Mouse (Mus musculus): Measurements from ENCODE around the gene Igf2bp2. TPM values are rescaled to one million over a fixed set of nuclear protein-coding genes. Genes with fewer than 3 reads are reported as not detected.

Igf2bp2 gene
- total and polyA plus RNA-seq, 3 experiments, result 0.43 to 1.5 (median 0.51) TPM

- H3K27me3 ChIP-seq (replicated peaks), result no peaks in the 10 kb centered on the region
- no peak overlapping the region for H3K4me2 ChIP-seq (ENCODE audit: insufficient read depth, low read depth, poor library complexity, severe bottlenecking)
- H3K36me3 ChIP-seq (replicated peaks in 1 of 2; ENCODE audit: control insufficient read depth in 1 of 2, insufficient read depth in 1 of 2, low read length in 1 of 2), result no peaks in the 10 kb centered on the region
- H3K9me3 ChIP-seq (replicated peaks; ENCODE audit: low read length), result no peaks in the 10 kb centered on the region
- H3K79me2 ChIP-seq (replicated peaks; ENCODE audit: control insufficient read depth, extremely low read depth, insufficient read depth, poor library complexity, severe bottlenecking), result no peaks in the 10 kb centered on the region
- H3K27ac ChIP-seq (ENCODE audit: insufficient read depth, low read depth), result no peak overlapping the region
- no peak overlapping the region for H3K4me3 ChIP-seq (replicated peaks in 1 of 3; ENCODE audit: low read depth in 2 of 3, low read length in 2 of 3, poor library complexity in 1 of 3)
- no peak overlapping the region for H3K9ac ChIP-seq (ENCODE audit: insufficient read depth, low read depth)
- DNase-seq (ENCODE audit: extremely low read depth), result no peak
- in situ Hi-C loops (cut with MboI; ENCODE audit: low pct_ligation_motif_present, low pct_unique_long_range_greater_than_20kb, low sequenced_read_pairs) (no loop called here), dilution Hi-C loops (cut with MboI; ENCODE audit: extremely low pct_ligation_motif_present, extremely low pct_unique_long_range_greater_than_20kb, low sequenced_read_pairs) (no loop called here)
- H3K4me1 ChIP-seq (ENCODE audit: control insufficient read depth in 1 of 2, insufficient read depth in 2 of 2), result 0 out of 4 replicates have a peak, but pooled peaks cover 0 to 2% of the 10 kb centered on the region in 2 experiments
- TF ChIP-seq MAFK (IDR thresholded peaks at IDR 0.05; ENCODE audit: insufficient replicate concordance, low read length) (no peak), POLR2AphosphoS2 (IDR thresholded peaks at IDR 0.05; ENCODE audit: low read depth, low read length) (no peak), SIN3A (IDR thresholded peaks at IDR 0.05; ENCODE audit: low read length) (no peak), CHD2 (IDR thresholded peaks at IDR 0.05; ENCODE audit: low read length) (no peak), USF2 (conservative IDR thresholded peaks at IDR 0.05; ENCODE audit: low read depth, low read length) (no peak), TCF12 (IDR thresholded peaks at IDR 0.05; ENCODE audit: low read depth, low read length) (no peak), MYC (IDR thresholded peaks at IDR 0.05; ENCODE audit: low read depth, low read length) (no peak), SMC3 (IDR thresholded peaks at IDR 0.05; ENCODE audit: low read depth, low read length) (no peak), POLR2A (IDR thresholded peaks at IDR 0.05; ENCODE audit: low read depth, low read length) (no peak), MAX (IDR thresholded peaks at IDR 0.05; ENCODE audit: low read length) (no peak), GABPA (IDR thresholded peaks at IDR 0.05; ENCODE audit: insufficient replicate concordance, low read depth, low read length) (no peak), MXI1 (IDR thresholded peaks at IDR 0.05; ENCODE audit: low read depth, low read length) (no peak), ZNF384 (IDR thresholded peaks at IDR 0.05; ENCODE audit: low read depth, low read length) (no peak), RCOR1 (conservative IDR thresholded peaks at IDR 0.05; ENCODE audit: low read depth, low read length) (no peak), RAD21 (IDR thresholded peaks at IDR 0.05; ENCODE audit: low read depth, low read length) (no peak), EP300 (IDR thresholded peaks at IDR 0.05; ENCODE audit: low read length) (no peak), ELF1 (IDR thresholded peaks at IDR 0.05; ENCODE audit: low read depth, low read length) (no peak), JUN (IDR thresholded peaks at IDR 0.05; ENCODE audit: insufficient read depth, low read depth, low read length) (no peak), MAZ (IDR thresholded peaks at IDR 0.05; ENCODE audit: low read depth, low read length) (no peak)
These were observed 77.7 kb downstream of the Igf2bp2 start for GRCm38 (mm10) chr16:22085411-22085810.

DNA sequence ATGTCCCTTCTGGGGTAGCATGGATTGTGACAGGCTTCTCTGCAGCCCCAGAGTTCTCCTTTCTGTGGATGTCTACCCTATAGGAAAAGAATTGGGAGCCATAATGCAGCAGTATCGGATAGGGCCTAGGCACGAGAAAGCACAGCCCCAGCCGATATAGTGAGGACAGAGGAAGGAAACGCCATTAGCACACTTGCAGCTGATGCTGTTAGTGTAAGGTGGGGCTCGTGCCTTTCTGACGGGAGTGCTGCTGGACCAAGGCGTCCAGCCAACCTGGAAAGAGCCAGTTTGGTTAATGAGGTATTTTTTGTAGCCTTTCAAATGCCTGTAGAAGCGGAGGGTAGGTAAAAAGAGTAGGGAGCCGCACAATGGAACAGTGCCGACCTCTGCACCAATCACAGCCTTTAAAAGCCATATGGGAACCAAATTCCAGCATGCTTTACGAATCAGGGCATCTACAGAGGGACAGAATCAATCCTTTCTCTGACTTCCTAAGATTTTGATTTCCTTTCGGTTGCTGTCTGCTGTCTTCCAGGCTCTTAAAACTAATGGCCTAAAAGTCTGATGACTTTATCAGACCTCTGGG is 82.9 kb downstream of the Igf2bp2 start:
- Histone ChIP-seq H3K9me3 (replicated peaks; ENCODE audit: low read length) (no peaks in the 10 kb centered on the region), H3K36me3 (replicated peaks in 1 of 2; ENCODE audit: control insufficient read depth in 1 of 2, insufficient read depth in 1 of 2, low read length in 1 of 2) (no peaks in the 10 kb centered on the region), H3K27ac (ENCODE audit: insufficient read depth, low read depth) (no peak overlapping the region), H3K4me3 (replicated peaks in 1 of 3; ENCODE audit: low read depth in 2 of 3, low read length in 2 of 3, poor library complexity in 1 of 3) (no peak overlapping the region), H3K79me2 (replicated peaks; ENCODE audit: control insufficient read depth, extremely low read depth, insufficient read depth, poor library complexity, severe bottlenecking) (no peaks in the 10 kb centered on the region), H3K4me1 (ENCODE audit: control insufficient read depth in 1 of 2, insufficient read depth in 2 of 2) (peaks cover 7% of the 10 kb centered on the region in 2 experiments), H3K9ac (ENCODE audit: insufficient read depth, low read depth) (no peak overlapping the region), H3K4me2 (ENCODE audit: insufficient read depth, low read depth, poor library complexity, severe bottlenecking) (no peak overlapping the region), H3K27me3 (replicated peaks) (no peaks in the 10 kb centered on the region)
- dilution Hi-C loops (cut with MboI; ENCODE audit: extremely low pct_ligation_motif_present, extremely low pct_unique_long_range_greater_than_20kb, low sequenced_read_pairs) (no loop called here), in situ Hi-C loops (cut with MboI; ENCODE audit: low pct_ligation_motif_present, low pct_unique_long_range_greater_than_20kb, low sequenced_read_pairs) (no loop called here)
- DNase-seq (ENCODE audit: extremely low read depth), result no peak
- no peak for TF ChIP-seq IRF4 (IDR thresholded peaks at IDR 0.05; ENCODE audit: low read depth, low read length)
- TF ChIP-seq EP300 (IDR thresholded peaks at IDR 0.05; ENCODE audit: low read length), result no peak
- no peak for TF ChIP-seq TCF12 (IDR thresholded peaks at IDR 0.05; ENCODE audit: low read depth, low read length)
- TF ChIP-seq ZNF384 (IDR thresholded peaks at IDR 0.05; ENCODE audit: low read depth, low read length), result no peak
- TF ChIP-seq ELF1 (IDR thresholded peaks at IDR 0.05; ENCODE audit: low read depth, low read length), result no peak
- TF ChIP-seq BHLHE40 (IDR thresholded peaks at IDR 0.05; ENCODE audit: low read depth, low read length), result no peak
- TF ChIP-seq E2F4 (IDR thresholded peaks at IDR 0.05; ENCODE audit: insufficient replicate concordance, low read depth, low read length), result no peak
- TF ChIP-seq MEF2A (IDR thresholded peaks at IDR 0.05; ENCODE audit: borderline replicate concordance, low read depth, low read length), result no peak
- no peak for TF ChIP-seq HCFC1 (IDR thresholded peaks at IDR 0.05; ENCODE audit: low read depth, low read length)
- no peak for TF ChIP-seq MXI1 (IDR thresholded peaks at IDR 0.05; ENCODE audit: low read depth, low read length)
- TF ChIP-seq PAX5 (IDR thresholded peaks at IDR 0.05; ENCODE audit: low read length), result no peak
- no peak for TF ChIP-seq POLR2AphosphoS2 (IDR thresholded peaks at IDR 0.05; ENCODE audit: low read depth, low read length)
- no peak for TF ChIP-seq ETS1 (conservative IDR thresholded peaks at IDR 0.05; ENCODE audit: low read depth, low read length)
- no peak for TF ChIP-seq NRF1 (IDR thresholded peaks at IDR 0.05; ENCODE audit: low read depth, low read length)
- no peak for TF ChIP-seq MYC (IDR thresholded peaks at IDR 0.05; ENCODE audit: low read depth, low read length)
- no peak for TF ChIP-seq GABPA (IDR thresholded peaks at IDR 0.05; ENCODE audit: insufficient replicate concordance, low read depth, low read length)
- TF ChIP-seq ZC3H11A (IDR thresholded peaks at IDR 0.05; ENCODE audit: low read depth, low read length), result no peak
- no peak for TF ChIP-seq SIN3A (IDR thresholded peaks at IDR 0.05; ENCODE audit: low read length)
- no peak for TF ChIP-seq NELFE (IDR thresholded peaks at IDR 0.05; ENCODE audit: low read depth, low read length)
- TF ChIP-seq RAD21 (IDR thresholded peaks at IDR 0.05; ENCODE audit: low read depth, low read length), result no peak

Measured in CH12.LX (cell line).